Comparison of ENCODE assay signal across 10 mouse cellular contexts in genomic region chr15:85070561-85070960, GRCm38 (mm10). TPM values are rescaled to one million over a fixed set of nuclear protein-coding genes. Genes with fewer than 3 reads are reported as not detected.
DNase-seq lines count a peak whose midpoint lies in the region; ATAC-seq and TF ChIP-seq lines count a peak whose summit lies in the region.
"Had no signal": no experiment of that assay in that cellular context is flagged by ENCODE, and none has a peak within 500 bp of the region (broad histone marks: within the 10 kb centered on the region; RNA-seq: fewer than 3 reads in every experiment).

No protein-coding gene starts in this region.

- peaks cover 14% of the 10 kb centered on the region; the same call in 1 of the 2 replicates for H3K36me3 ChIP-seq in E14TG2a.4 (ENCODE audit: insufficient read depth, low read length)
- H3K36me3 ChIP-seq in midbrain, embryonic 13.5 days = no peaks in the 10 kb centered on the region
- H3K36me3 ChIP-seq: heart, embryonic 15.5 days; neural tube, embryonic 12.5 days had no signal

- no peak overlapping the region for H3K9ac ChIP-seq in midbrain, embryonic 13.5 days (replicated peaks)
- H3K9ac ChIP-seq: heart, embryonic 15.5 days; neural tube, embryonic 12.5 days had no signal

- H3K4me2 ChIP-seq in midbrain, embryonic 13.5 days (replicated peaks) = no peak overlapping the region
- H3K4me2 ChIP-seq: heart, embryonic 15.5 days; neural tube, embryonic 12.5 days had no signal

- no peaks in the 10 kb centered on the region for H3K4me1 ChIP-seq in E14TG2a.4 (replicated peaks; ENCODE audit: low read depth, low read length)
- no peaks in the 10 kb centered on the region for H3K4me1 ChIP-seq in midbrain, embryonic 13.5 days (replicated peaks)
- H3K4me1 ChIP-seq: heart, embryonic 15.5 days; neural tube, embryonic 12.5 days had no signal

- DNase-seq in layer of hippocampus, adult 11-12 months (ENCODE audit: low spot score) = peak; percentile 51
- DNase-seq in layer of hippocampus, adult 9-11 months = no peak
- DNase-seq in adipocyte (ENCODE audit: low spot score) = peak; percentile 65
- peak; percentile 46 for DNase-seq in fibroblast of lung, adult 2 months (ENCODE audit: low read depth)
- DNase-seq in left cerebral cortex, adult 18-20 months (ENCODE audit: low spot score in 2 of 2) = peak; percentile 34 to 49
- DNase-seq in retina, adult 2 months (ENCODE audit: low read depth, low spot score) = peak; percentile 29

- H3K9me3 ChIP-seq in E14TG2a.4 (ENCODE audit: low read length) = no peaks in the 10 kb centered on the region
- no peaks in the 10 kb centered on the region for H3K9me3 ChIP-seq in midbrain, embryonic 13.5 days
- H3K9me3 ChIP-seq: heart, embryonic 15.5 days; neural tube, embryonic 12.5 days had no signal

- TF ChIP-seq CTCF in E14TG2a.4 (conservative IDR thresholded peaks at IDR 0.05; ENCODE audit: low read length) = peak; percentile 83

- no peaks in the 10 kb centered on the region for H3K27me3 ChIP-seq in E14TG2a.4 (ENCODE audit: insufficient read depth, low read length)
- H3K27me3 ChIP-seq in midbrain, embryonic 13.5 days = no peaks in the 10 kb centered on the region
- H3K27me3 ChIP-seq: heart, embryonic 15.5 days; neural tube, embryonic 12.5 days had no signal

- no peak overlapping the region for H3K4me3 ChIP-seq in E14TG2a.4 (replicated peaks; ENCODE audit: low read length)
- no peak overlapping the region for H3K4me3 ChIP-seq in midbrain, embryonic 13.5 days (replicated peaks)
- H3K4me3 ChIP-seq: heart, embryonic 15.5 days; neural tube, embryonic 12.5 days had no signal

- 48% methylated on average over 2 of the region's 2 CpGs for WGBS in midbrain, embryonic 13.5 days

- ATAC-seq in midbrain, embryonic 13.5 days = no peak

- no peak overlapping the region for H3K27ac ChIP-seq in midbrain, embryonic 13.5 days
- H3K27ac ChIP-seq: heart, embryonic 15.5 days; neural tube, embryonic 12.5 days had no signal

RNA-seq across cellular contexts. Expression of gene Fam118a, which starts 41.8 kb away (rescaled TPM):
- total RNA-seq in left cerebral cortex, adult 18-20 months (2021) = 10 to 100 TPM; 25.6 to 27.1 TPM
- 24.4 and 26.0 TPM in 2 replicates for polyA plus RNA-seq in midbrain, embryonic 13.5 days (2015; fragmentation: Nextera tagmentation; extraction: Ambion mirVana)

RNA-seq across cellular contexts. Expression of gene Upk3a, which starts 53.6 kb away (rescaled TPM):
- under 1 TPM; 0.35 to 0.42 TPM for total RNA-seq in left cerebral cortex, adult 18-20 months (2021)
- polyA plus RNA-seq in midbrain, embryonic 13.5 days (2015; fragmentation: Nextera tagmentation; extraction: Ambion mirVana) = 0.39 and 0.43 TPM in 2 replicates
